Mouse (Mus musculus) adipocyte (in vitro differentiated cells): ENCODE measurements around the gene Usp42.
A peak's percentile ranks its signal among the peaks of the same experiment; 100 is the strongest.

Experiments
- DNase-seq: peaks from one replicate; pipeline ENCODE4 v3.0.0-alpha.2; 2016; ENCODE audit warnings: low spot score

Usp42 gene

GRCm38 (mm10) chr5:143732180-143732891 is at the start of gene Usp42:
Gene Usp42, minus strand, starts transcription at chr5:143732280.
- peak; percentile 99 for DNase-seq

GRCm38 (mm10) chr5:143760508-143760907 is 28.4 kb upstream of the Usp42 start:
- DNase-seq: no peak

GRCm38 (mm10) chr5:143759554-143759953 is 27.5 kb upstream of the Usp42 start:
- DNase-seq: no peak

GRCm38 (mm10) chr5:143757755-143758443 is 25.8 kb upstream of the Usp42 start:
- peak; percentile 82 for DNase-seq

GRCm38 (mm10) chr5:143755529-143756141 is 23.6 kb upstream of the Usp42 start:
- no peak for DNase-seq

- no peak for DNase-seq
Measured at GRCm38 (mm10) chr5:143749630-143750208, 17.6 kb upstream of the Usp42 start.

- no peak for DNase-seq
Measured at GRCm38 (mm10) chr5:143731483-143732112, 482 bp downstream of the Usp42 start.

- DNase-seq: peak; percentile 53
Measured at GRCm38 (mm10) chr5:143730915-143731314, 1.2 kb downstream of the Usp42 start.

GRCm38 (mm10) chr5:143721962-143722361 is 10.1 kb downstream of the Usp42 start:
- no peak for DNase-seq

- DNase-seq: no peak
Measured at GRCm38 (mm10) chr5:143712011-143712800, 19.9 kb downstream of the Usp42 start.

GRCm38 (mm10) chr5:143711326-143711725 is 20.8 kb downstream of the Usp42 start:
- peak; percentile 92 for DNase-seq

GRCm38 (mm10) chr5:143706822-143707200 is 25.3 kb downstream of the Usp42 start:
- DNase-seq: no peak

- no peak for DNase-seq
Measured at GRCm38 (mm10) chr5:143706030-143706821, 25.9 kb downstream of the Usp42 start.

- no peak for DNase-seq
Measured at GRCm38 (mm10) chr5:143705659-143705982, 26.5 kb downstream of the Usp42 start.

GRCm38 (mm10) chr5:143704875-143705658 is 27.0 kb downstream of the Usp42 start:
- no peak for DNase-seq

- DNase-seq: no peak
Measured at GRCm38 (mm10) chr5:143701074-143701473, 31.0 kb downstream of the Usp42 start.

- DNase-seq: no peak
Measured at GRCm38 (mm10) chr5:143700247-143700646, 31.8 kb downstream of the Usp42 start.

GRCm38 (mm10) chr5:143698454-143698853 is 33.6 kb downstream of the Usp42 start:
- DNase-seq: no peak

GRCm38 (mm10) chr5:143696323-143696722 is 35.8 kb downstream of the Usp42 start:
- DNase-seq: peak; percentile 79

- DNase-seq: no peak
Measured at GRCm38 (mm10) chr5:143690926-143691325, 41.2 kb downstream of the Usp42 start.
